ENCODE assay signal across 17 mouse cellular contexts in genomic region chr14:23879331-23879730, GRCm38 (mm10).
"Had no signal": no experiment of that assay in that cellular context is flagged by ENCODE, and none has a peak within 500 bp of the region (broad histone marks: within the 10 kb centered on the region; RNA-seq: fewer than 3 reads in every experiment).

No protein-coding gene starts in this region.

- DNase-seq: liver, postnatal 0 days; lung, embryonic 14.5 days; retina, postnatal 1 day; right cerebral cortex, postnatal 25 days; thymus, adult 2 months; thymus, postnatal 14 days; thymus, postnatal 4 days had no signal

- H3K27ac ChIP-seq: limb, embryonic 12.5 days; limb, embryonic 15.5 days; liver, embryonic 14.5 days; macrophage; midbrain, embryonic 12.5 days; midbrain, embryonic 15.5 days; neural tube, embryonic 12.5 days had no signal

- ATAC-seq: intestine, postnatal 0 days; liver, postnatal 0 days; lung, postnatal 0 days; midbrain, embryonic 15.5 days had no signal

- H3K9me3 ChIP-seq: limb, embryonic 12.5 days; limb, embryonic 15.5 days; midbrain, embryonic 12.5 days; midbrain, embryonic 15.5 days; neural tube, embryonic 12.5 days had no signal

- H3K36me3 ChIP-seq: limb, embryonic 12.5 days; limb, embryonic 15.5 days; midbrain, embryonic 12.5 days; midbrain, embryonic 15.5 days; neural tube, embryonic 12.5 days had no signal

- H3K27me3 ChIP-seq: limb, embryonic 12.5 days; limb, embryonic 15.5 days; midbrain, embryonic 12.5 days; midbrain, embryonic 15.5 days; neural tube, embryonic 12.5 days had no signal

- H3K4me1 ChIP-seq: limb, embryonic 15.5 days; midbrain, embryonic 12.5 days; midbrain, embryonic 15.5 days; neural tube, embryonic 12.5 days had no signal

- H3K9ac ChIP-seq: limb, embryonic 12.5 days; limb, embryonic 15.5 days; liver, embryonic 14.5 days; liver, postnatal 0 days; lung, embryonic 14.5 days; midbrain, embryonic 12.5 days; midbrain, embryonic 15.5 days; neural tube, embryonic 12.5 days had no signal

- H3K4me2 ChIP-seq: limb, embryonic 12.5 days; limb, embryonic 15.5 days; liver, embryonic 11.5 days; lung, embryonic 14.5 days; midbrain, embryonic 12.5 days; midbrain, embryonic 15.5 days; neural tube, embryonic 12.5 days had no signal

- H3K4me3 ChIP-seq: limb, embryonic 12.5 days; limb, embryonic 15.5 days; midbrain, embryonic 12.5 days; midbrain, embryonic 15.5 days; neural tube, embryonic 12.5 days had no signal
